Mouse (Mus musculus) A20 (cell line): ENCODE measurements around the gene Lmo1.
"Not testable (repeated sequence)": the region's sequence is repeated elsewhere in the genome, so short reads cannot be mapped to it uniquely, and the experiment has no call there.

ENCODE experiments used
- DNase-seq: peaks from one replicate; pipeline ENCODE4 v3.0.0-alpha.2; 2011; ENCODE audit warnings: low read depth, low spot score

The Lmo1 gene

DNA sequence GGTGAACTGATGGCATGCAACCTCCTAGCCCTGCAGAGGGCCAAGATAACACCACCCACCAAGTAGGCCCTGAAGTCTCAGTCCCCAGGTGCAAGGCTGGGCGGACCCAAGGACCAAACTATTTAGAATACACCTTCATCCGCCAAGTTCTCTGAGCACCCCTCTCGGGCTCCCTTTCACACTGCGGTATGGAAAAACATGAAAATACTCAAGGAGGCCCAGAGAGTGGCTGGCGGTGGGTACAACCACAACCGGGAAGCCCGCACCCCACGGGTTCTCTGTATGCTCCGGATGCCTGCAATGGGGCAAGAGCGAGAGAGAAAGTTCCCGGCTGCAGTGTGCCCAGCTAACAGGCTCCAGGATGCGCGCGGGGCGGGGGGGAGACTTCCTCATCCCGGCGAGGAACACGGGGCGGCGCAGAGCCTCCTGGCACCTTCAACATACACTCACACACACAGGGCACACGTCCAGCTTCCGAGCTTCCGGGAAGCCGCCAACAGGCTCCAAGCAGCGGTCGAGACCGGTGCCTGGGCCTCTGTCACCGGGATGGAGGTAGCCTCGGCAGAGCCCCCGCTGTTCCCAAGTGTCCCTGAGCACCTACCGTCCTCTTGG, 564 bp downstream of the Lmo1 start:
- no peak for DNase-seq

DNA sequence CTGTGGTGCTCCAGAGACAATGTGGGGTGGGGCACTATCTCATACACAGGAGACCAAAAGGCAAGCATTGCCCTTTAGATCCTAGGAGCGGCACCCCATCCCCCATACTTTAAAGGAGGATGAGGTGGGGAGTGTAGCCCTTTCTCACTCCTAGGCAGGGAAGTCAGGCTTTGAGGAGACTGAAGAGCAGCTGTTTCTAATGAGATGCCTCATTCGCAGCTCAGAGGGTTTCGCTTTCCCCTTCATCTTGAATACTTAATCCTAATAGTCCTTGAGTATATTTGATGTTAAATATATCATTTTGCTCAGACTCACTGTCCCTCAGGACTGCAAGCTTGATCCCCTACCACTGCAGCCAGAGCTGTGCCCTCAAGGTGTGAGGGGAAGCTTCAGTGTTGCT, 3.1 kb downstream of the Lmo1 start:
- no peak for DNase-seq

DNA sequence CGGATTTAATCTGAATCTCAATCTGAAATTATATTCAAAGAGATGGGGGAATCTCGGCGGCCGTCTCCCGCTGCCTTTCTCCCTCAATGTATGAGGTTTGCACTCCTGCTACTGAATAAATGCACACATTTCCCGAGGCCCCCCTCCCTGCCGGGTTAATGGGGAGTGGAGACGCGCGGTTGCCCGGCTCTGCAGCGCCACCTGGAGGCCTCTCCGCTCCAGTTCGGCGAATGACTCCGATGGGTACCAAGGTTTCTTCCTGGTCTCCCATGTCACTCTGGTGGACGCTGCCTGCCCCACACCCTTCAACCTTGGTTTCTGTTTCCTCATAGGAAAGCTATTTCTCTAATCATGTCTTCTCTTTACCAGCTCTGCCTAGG, 4.6 kb downstream of the Lmo1 start:
- peak; percentile 45 for DNase-seq

DNA sequence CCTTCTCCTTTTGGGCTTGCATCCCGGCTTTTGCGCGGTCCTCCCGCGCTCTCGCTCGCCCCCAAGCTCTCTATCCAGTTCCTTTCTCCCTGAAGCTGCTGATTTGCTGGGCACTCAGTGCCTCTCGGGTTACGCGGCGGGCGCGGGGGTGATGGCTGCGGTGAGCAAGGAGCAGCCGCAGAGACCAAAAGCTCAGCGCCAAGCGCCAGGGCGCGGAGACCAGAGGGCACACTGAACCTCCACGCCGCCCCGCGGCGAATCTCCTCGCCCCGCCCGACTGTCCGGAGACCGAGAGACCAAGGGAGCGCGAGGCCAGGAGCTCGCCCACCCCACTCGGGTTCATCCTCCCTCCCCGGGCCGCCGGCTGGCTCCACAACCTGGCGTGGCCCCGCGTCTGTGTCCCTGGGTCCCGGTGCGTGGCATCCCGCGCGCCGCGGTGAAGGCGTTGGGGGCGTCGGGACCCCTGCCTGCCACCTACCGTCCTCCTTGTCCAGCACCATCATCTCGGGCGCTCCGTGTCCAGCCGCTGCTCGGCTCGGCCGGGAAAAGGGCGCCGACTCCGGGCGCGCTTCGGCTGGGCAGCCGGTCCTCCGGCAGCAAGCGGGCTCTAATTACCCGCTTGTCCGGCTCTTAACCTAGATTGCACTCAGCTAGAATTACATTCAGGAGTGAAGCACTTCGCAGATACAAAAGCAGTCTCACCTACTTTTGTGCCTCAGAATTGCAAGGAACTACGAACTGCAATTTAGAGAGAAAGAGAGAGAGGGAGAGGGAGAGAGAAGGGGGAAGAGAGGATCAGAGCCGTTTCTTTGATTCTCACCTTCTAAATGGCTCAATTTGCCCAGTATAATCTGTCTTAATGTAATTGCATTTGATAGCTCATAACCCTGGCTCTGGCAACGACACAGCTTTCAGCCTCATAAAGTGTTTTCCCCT, 5.2 kb downstream of the Lmo1 start:
- no peak for DNase-seq

DNA sequence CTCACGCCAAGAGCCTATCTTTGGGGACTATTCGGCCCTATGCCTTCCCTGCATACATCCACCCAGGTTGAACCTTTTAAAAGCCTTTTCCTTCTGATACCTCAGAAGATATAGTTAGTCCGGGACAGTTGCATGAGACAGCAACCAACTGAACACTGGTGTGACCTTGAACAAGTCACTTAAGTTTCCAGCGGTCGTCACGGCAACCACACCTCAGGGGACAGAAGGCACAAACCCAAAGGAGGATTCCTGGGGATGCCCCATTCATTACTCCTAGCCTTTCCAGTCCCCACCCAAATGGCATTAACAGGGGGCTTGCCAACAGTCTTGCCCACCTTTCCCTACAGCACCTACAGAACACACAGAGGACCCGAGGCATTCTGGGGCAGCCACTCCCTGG, 6.3 kb downstream of the Lmo1 start:
- no peak for DNase-seq

DNA sequence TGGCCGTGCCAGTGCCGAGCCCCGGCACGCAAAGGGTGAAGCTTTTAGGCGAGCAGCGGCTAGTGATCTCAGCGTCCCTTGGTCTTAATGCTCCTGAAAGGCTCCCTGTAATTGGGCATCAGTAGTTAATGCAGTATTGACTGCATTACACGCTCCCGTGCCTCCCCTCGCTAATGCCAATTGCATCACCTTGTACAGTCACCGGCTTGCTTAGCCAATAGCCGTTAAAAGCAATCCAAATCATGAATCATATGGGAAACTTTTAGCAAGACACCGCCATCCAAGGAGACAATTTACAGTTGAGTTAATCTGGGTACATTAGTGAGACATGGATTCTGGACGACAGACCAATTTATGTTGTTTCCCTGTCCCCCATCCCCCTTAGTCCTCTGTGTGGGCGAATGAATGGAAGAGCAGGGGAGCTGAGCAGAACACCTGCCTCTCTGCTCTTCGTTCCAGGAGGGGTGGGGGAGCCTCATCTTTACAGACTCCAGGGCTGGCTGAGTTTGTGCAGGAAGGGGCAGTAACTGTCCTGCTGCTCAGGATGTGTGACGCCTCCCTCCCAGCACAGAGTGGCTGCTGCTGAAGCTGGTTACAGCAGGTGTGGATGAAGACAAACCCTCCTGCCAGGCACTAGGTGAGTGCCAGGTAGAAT, 8.9 kb downstream of the Lmo1 start:
- no peak for DNase-seq

DNA sequence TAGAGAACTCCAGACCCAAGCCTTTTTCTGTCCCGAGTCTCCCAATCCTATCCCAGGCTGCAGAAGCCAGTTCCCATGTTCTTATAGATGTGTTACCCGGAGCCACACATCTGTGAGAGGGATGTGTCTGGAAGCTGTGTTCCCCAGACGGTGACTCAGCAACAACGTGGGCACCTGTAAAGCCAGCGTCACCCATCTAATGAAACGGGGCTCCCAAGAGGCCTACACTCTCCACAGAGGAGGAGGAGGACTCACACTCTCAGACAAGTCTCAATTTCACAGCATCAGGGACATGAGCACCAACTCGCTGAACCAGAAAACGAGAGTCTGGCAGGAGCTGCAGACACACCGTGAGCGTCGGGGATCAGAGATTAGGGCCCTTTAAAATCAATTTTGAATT, 20.7 kb downstream of the Lmo1 start:
- no peak for DNase-seq

DNA sequence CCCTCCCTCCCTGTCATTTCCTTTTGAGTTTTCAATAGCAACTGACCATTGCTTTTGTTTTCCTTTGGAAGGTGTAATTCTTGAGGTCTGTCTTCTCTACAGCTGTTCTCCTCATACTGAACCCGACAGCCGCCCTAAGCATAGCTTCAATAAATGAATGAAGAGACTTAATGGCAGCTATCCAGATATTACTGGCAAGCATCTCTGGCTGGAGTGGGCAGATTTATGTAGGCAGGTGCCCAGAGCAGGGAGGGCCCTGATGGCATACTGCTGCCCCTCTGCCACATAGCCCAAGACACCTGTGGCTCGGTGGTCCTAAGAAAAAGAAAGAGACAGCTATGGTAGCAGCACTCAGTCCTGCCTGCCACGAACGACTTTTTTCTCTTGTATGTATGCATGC, 21.5 kb downstream of the Lmo1 start:
- DNase-seq = no peak

DNA sequence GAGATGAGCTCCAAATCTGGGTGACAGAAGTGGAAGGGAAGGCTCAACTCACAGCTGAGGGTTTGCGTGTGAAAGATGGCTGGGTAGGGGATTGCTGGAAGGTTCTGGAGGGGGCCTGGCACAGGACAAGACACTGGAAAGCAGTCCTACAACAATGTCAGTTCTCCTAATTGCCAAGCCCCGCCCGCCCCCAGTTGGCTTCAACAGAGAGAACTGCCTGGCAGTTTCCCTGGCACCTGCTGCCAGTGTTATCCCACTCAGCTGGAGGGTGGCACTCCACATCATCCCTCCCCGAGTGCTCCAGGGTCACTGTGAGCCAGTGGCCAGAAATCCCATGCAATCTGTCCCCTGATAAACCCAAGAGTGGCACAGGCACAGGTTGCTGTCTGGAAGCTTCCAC, 23.9 kb downstream of the Lmo1 start:
- DNase-seq = no peak

DNA sequence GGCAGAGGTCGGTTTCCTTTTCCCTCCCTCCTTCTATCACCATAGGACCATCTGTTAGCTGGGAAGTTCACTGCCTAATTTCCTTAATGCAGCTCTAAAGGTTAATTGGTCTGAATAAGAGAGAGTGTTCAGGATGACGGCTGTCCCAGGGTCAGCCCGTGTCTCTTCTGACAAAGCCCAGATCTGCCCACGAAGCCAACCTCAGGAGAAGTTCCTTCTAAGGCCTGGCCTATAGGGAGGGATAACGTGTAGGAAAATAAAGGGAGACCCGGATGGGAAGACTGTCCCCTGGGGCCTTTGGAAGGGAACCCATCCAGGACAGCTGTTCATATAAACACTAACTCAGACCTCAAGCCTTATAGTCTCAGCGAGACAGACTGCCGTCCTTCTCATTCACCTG, 29.8 kb downstream of the Lmo1 start:
- no peak for DNase-seq

DNA sequence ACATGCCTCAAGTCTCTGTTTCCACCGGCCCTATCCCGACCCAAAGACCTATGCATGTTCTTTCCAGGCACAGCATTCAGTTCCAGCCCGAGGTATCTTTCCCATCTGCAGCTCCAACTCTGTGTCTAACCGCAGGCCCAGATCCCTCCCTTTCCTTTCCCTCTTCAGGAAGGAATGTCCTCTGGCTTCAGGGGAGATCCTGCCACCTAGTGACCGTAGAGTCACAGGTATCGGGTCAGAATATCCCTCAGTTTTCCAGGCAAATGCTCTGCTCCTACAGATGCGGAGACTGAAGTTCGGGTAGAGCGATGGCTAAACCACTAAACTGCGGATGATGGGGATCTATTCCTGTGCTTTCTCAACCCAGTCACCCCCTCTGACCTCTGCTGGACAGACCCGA, 30.3 kb downstream of the Lmo1 start:
- no peak for DNase-seq

DNA sequence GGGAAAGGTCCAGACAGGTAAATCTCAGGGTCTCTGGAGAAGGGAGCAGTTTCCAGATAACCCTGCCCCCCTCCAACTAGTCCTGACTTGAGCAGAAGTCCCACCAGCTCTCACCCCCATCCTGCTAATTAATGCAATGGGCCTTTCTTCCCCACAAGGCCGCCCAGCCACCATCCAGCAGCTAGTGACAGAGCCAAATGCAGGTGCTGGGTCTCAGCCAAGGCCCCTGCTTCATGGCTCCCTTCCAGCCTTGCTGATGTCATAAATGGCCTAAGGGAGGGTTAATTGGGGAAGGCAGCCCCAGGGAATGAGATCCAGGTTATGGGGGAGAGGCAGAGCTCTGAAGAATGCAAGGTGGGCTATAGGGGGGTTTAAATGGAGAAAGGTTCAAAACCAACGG, 32.4 kb downstream of the Lmo1 start:
- no peak for DNase-seq

DNA sequence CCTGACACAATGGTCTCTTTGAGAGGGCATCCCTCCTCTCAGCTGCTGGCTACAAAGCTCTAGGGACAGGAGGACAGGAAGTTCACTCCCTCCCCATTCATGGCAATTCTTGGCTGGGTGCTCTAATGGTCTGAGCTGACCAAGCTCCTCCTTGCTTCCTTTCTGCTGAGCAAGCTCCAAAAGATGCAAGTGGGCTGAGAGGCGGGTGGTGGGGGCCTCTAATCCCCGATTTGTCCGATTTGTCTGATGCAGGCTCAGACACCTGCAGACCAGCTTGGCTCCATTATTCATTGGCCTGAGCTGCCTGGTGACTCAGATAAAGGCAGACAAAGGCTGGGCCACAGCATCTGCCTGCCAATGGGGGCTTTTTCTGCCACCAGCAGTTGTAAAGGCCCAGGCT, 33.3 kb downstream of the Lmo1 start:
- DNase-seq = no peak

DNA sequence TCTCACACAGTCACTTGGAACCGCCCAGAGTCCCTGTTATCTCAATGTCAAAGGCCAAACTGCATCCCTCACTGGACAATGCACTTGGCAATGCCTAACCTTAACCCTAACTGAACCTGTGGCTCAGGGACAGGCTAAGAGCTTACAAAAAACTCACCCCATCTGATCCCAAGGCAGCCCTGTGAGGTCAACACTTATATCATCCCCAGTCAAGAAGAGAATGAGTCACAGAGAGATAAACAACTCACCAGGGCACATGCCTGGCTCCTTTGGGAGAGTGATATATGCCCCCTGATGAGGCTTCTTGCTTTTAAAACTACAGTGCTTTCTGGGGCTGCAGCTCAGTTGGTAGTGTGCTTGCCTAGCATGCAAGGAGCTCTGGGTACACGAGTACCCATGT, 34.0 kb downstream of the Lmo1 start:
- no peak for DNase-seq

DNA sequence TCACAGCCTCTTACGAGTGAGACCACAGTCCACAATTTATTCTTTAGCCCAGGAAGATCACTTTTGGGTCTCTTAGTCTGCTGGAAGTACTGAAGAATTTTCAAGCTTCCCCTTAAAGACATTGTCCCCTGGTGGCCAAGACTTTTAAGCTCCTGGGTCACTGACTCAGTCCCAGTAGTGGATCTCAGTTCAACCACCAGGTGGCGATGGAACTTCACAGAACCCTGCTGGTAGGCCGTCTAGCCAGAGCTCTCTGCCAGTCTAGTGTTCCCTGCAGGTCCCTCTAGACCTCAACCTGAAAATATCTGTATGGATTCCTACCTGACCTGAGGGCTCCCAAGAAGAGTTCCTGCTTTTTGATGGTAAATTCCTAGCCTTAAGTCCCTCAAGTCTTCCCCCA, 35.6 kb downstream of the Lmo1 start:
- peak; percentile 69 for DNase-seq

DNA sequence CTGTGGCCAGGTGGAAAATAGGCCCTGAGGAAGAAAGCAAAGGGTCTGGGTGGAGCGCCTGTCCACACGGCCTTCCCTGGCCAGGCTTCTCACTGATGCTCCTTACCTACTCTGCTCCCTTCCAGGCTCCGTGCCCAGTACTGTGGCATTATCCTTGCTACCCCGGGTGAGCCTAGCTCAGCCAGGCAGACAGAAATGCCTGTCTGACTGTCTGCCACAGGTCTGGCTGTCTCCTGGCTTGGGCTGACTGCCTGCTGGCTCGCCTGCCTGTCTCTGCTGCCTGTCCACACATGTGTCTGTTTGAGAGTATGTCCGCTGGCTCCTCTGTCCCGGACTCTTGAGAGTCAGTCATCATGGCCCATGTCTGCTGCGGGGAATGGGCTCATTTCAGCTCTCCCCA, 37.6 kb downstream of the Lmo1 start:
- DNase-seq = no peak

DNA sequence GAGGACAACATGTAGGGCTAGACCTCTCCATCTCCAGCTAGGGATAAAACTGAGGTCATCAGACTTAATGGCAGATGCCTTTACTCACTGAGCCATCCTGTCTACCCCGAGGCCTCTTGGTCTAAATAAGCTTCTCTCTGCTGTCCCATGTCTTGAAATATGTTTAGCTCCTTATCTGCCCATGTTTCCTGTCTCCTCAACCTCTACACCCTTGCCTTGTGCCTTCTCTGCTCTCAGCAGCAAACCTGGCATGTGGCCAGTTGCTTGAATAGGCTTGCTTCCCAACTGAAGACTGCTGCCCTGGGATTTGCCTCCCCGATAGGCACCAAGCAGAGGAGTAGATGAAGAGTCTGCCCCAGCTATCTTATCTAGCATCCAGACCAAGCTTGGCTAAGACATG, 43.4 kb downstream of the Lmo1 start:
- DNase-seq = no peak

DNA sequence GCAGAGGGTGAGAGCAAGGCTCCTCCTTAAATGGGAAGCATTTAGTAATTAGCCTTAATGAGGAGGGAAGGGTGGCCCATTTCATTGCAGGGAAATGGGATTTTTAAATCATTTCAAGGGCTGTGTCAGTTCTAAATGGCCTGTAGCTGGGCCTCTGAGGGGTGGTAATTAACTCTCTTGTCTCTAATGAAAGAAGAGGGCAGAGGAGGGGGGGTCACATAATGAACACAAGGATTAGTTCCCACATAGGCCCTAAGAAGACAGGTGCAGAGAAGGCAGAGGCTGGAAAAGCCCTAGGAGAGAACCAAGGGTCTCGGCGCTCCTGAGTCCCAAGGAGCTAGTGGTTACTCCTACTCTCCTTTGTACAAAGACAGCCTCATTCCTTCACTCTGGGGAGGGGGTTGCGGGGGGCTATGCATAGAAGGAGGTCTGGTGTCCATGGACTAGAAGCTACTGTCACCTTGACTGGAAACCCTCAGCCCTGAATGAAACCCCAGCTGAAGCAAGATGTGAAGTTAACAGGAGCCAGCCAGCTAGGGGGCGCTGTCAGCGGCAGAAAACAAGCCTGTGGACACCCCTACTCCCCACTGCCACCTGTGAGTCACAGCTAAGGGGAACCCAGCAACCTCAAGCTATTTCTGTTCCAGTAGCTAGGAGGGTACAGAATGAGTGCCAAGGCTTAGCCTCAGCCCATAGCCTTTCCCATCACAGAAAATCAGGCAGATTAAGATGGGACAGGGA, 44.9 kb downstream of the Lmo1 start:
- peak; percentile 13 for DNase-seq

DNA sequence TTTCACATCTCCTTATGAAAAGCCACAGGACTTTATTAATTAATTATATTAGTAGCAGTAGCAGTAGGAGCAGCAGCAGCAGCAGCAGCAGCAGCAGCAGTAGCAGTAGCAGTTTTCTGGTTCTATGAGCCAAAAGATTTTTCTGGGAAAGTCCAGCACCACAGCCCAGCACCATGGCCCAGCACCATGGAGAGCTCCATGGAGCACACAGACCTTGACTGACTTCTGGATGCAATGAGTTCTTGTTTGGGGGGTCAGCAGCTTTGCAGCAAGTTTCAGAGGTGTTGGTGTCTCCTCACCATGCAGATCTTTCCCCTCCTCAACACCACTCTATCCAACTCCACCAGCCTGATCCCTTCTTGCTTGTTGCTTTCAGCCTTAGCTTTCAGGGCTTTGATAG, 45.6 kb downstream of the Lmo1 start:
- DNase-seq = no peak

DNA sequence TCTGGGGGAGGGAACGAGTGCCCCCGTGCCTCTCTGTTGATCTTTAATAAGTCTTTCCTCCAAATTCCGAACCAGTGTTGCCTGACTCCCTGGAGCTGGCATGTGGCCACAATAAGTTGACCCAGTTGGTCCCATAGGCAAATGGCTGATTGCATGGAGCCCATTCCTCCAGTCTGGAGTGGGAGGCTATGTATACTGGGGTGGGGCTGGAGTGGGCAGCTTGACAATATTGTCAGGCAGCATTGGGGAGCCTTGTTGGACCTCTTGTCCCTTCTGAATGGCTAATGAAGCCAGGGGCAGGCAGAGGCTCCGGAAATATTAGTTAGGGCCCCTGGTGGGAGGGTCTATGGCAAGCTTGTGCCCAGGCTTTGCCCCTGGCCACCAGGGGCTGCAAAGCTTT, 59.1 kb downstream of the Lmo1 start:
- DNase-seq = no peak

DNA sequence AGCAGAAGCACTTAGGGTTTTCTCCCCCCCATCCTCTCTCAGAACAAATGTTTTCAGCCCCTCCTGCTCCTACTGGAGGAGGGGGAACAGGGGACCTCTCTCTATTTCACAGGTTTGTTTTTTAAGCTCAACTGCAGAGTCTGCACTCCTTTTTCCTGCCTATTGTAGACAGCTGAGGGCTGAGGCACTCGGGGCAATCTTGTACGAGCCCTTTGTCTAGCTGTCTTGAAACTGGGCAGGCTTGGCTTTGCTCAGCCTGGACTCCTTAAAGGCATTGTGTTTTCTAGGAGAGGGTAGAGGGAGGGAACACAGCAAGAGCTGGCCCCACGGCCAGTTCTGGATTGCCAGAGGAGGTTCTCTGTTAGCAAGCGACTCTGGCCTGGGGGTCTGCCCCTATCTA, 59.5 kb downstream of the Lmo1 start:
- not testable (repeated sequence) for DNase-seq

DNA sequence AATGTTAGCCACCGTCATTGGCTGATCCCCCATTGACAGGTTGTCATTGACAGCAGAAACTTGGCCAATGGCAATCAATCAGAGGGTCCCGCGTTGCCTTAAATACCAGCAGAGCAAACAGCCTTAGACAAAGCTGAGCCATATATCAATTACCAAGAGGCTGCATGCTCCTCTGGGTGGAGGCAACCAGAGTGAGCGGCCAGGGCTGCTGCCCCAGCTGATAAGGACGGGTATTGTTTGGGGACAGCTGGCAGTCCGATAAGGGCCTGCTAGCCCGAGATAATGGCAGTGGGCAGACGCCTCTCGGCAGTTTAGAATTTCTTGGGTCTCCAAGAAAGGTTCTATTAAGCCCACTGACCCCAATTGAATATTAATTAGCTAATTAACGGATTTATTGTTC, 60.1 kb downstream of the Lmo1 start:
- DNase-seq = no peak
